Mouse (Mus musculus) MEL (cell line): ENCODE measurements around the gene Resp18. TPM values are rescaled to one million over a fixed set of nuclear protein-coding genes. Genes with fewer than 3 reads are reported as not detected.

Experiments
- DNase-seq: peaks from one replicate; pipeline ENCODE4 v3.0.0; 2011; ENCODE audit warnings: low read depth, low spot score
- H3K27ac ChIP-seq: 2 replicates; pipeline ENCODE4 v1.5.1; 2012; ENCODE audit warnings: low read depth, mild to moderate bottlenecking, control low read depth, low read length, moderate library complexity; ENCODE audit not compliant: control insufficient read depth
- H3K27me3 ChIP-seq, 2 experiments: fragments of 150-350 bp in 1 of 2; sonication (generic) in 1 of 2; 2 replicates each; pipeline ENCODE4 v1.6.1; 2012; ENCODE audit warnings: low read length in 2 of 2, mild to moderate bottlenecking in 2 of 2, improper control_type of control experiment in 1 of 2, moderate library complexity in 1 of 2; ENCODE audit not compliant: insufficient read depth in 2 of 2, control insufficient read depth in 1 of 2
- H3K36me3 ChIP-seq, 2 experiments: 2 replicates each; pipeline ENCODE4 v1.6.1; 2012 to 2014; ENCODE audit warnings: low read length in 2 of 2, improper control_type of control experiment in 1 of 2, inconsistent platforms in 1 of 2, mild to moderate bottlenecking in 1 of 2; ENCODE audit not compliant: insufficient read depth in 2 of 2, control insufficient read depth in 1 of 2
- H3K4me1 ChIP-seq, 2 experiments: fragments of 150-350 bp in 1 of 2; sonication (generic) in 1 of 2; 2 replicates each; pipeline ENCODE4 v1.6.1; 2012; ENCODE audit warnings: low read length in 2 of 2, improper control_type of control experiment in 1 of 2, mild to moderate bottlenecking in 1 of 2; ENCODE audit not compliant: insufficient read depth in 2 of 2, control insufficient read depth in 1 of 2
- H3K4me3 ChIP-seq, 2 experiments: fragments of 150-350 bp in 1 of 2; sonication (generic) in 1 of 2; 2 replicates each; pipeline ENCODE4 v1.5.1; 2012; ENCODE audit warnings: low read depth in 2 of 2, low read length in 2 of 2, mild to moderate bottlenecking in 2 of 2, moderate library complexity in 2 of 2, control low read depth in 1 of 2, improper control_type of control experiment in 1 of 2; ENCODE audit not compliant: control insufficient read depth in 1 of 2, insufficient read depth in 1 of 2
- H3K79me2 ChIP-seq: 2 replicates; pipeline ENCODE4 v1.6.1; 2012; ENCODE audit warnings: mild to moderate bottlenecking, low read length, moderate library complexity; ENCODE audit not compliant: control insufficient read depth, poor library complexity, insufficient read depth
- H3K9ac ChIP-seq: 2 replicates; pipeline ENCODE4 v1.6.1; 2012; ENCODE audit warnings: low read depth, mild to moderate bottlenecking, control low read depth, low read length, moderate library complexity; ENCODE audit not compliant: control insufficient read depth, poor library complexity, severe bottlenecking
- H3K9me3 ChIP-seq: fragments of 150-350 bp; sonication (generic); replicated peaks from 2 replicates; pipeline ENCODE4 v1.6.1; 2012; ENCODE audit warnings: mild to moderate bottlenecking, low read length, improper control_type of control experiment, moderate library complexity; ENCODE audit not compliant: insufficient read depth
- BHLHE40 ChIP-seq: IDR thresholded peaks from 2 replicates; pipeline ENCODE4 v1.6.1; 2012; ENCODE audit warnings: low read depth, mild to moderate bottlenecking, inconsistent platforms, low read length, improper control_type of control experiment, borderline replicate concordance
- CHD1 ChIP-seq: IDR thresholded peaks from 2 replicates; pipeline ENCODE4 v1.6.1; 2012; ENCODE audit warnings: low read depth, mild to moderate bottlenecking, inconsistent platforms, low read length, improper control_type of control experiment
- CHD2 ChIP-seq: IDR thresholded peaks from 2 replicates; pipeline ENCODE4 v1.6.1; 2011; ENCODE audit warnings: low read length, improper control_type of control experiment
- CTCF ChIP-seq, 3 experiments: IDR thresholded peaks in 2 of 3; conservative IDR thresholded peaks in 1 of 3; 2 replicates each; pipeline ENCODE4 v1.5.1; 2011 to 2012; ENCODE audit warnings: low read length in 3 of 3, low read depth in 2 of 3, mild to moderate bottlenecking in 2 of 3, improper control_type of control experiment in 1 of 3, inconsistent platforms in 1 of 3, mixed read lengths in 1 of 3, moderate library complexity in 1 of 3; ENCODE audit not compliant: control insufficient read depth in 1 of 3, insufficient read depth in 1 of 3, poor library complexity in 1 of 3, severe bottlenecking in 1 of 3
- ELF1 ChIP-seq: IDR thresholded peaks from 2 replicates; pipeline ENCODE4 v1.6.1; 2014; ENCODE audit warnings: low read depth, mild to moderate bottlenecking, inconsistent platforms, low read length, improper control_type of control experiment, moderate library complexity
- EP300 ChIP-seq, 2 experiments: IDR thresholded peaks; 2 replicates each; pipeline ENCODE4 v1.6.1; 2011; ENCODE audit warnings: improper control_type of control experiment in 2 of 2, low read length in 2 of 2, low read depth in 1 of 2, mild to moderate bottlenecking in 1 of 2
- ETS1 ChIP-seq: IDR thresholded peaks from 2 replicates; pipeline ENCODE4 v1.6.1; 2012; ENCODE audit warnings: low read depth, mild to moderate bottlenecking, inconsistent platforms, low read length, improper control_type of control experiment, moderate library complexity
- GATA1 ChIP-seq: IDR thresholded peaks from 2 replicates; pipeline ENCODE4 v1.6.1; 2011; ENCODE audit warnings: low read depth, low read length, improper control_type of control experiment
- HCFC1 ChIP-seq: IDR thresholded peaks from 2 replicates; pipeline ENCODE4 v1.6.1; 2012; ENCODE audit warnings: low read depth, mild to moderate bottlenecking, inconsistent platforms, low read length, improper control_type of control experiment, moderate library complexity
- JUND ChIP-seq: IDR thresholded peaks from 2 replicates; pipeline ENCODE4 v1.6.1; 2011; ENCODE audit warnings: low read depth, mild to moderate bottlenecking, improper control_type of control experiment, low read length
- KAT2A ChIP-seq: conservative IDR thresholded peaks from 2 replicates; pipeline ENCODE4 v1.6.1; 2012; ENCODE audit warnings: low read depth, low read length, improper control_type of control experiment, inconsistent platforms
- MAX ChIP-seq: IDR thresholded peaks from 2 replicates; pipeline ENCODE4 v1.6.1; 2011; ENCODE audit warnings: low read length, improper control_type of control experiment
- MAZ ChIP-seq: IDR thresholded peaks from 2 replicates; pipeline ENCODE4 v1.6.1; 2012; ENCODE audit warnings: low read depth, mild to moderate bottlenecking, inconsistent platforms, low read length, improper control_type of control experiment
- MEF2A ChIP-seq: IDR thresholded peaks from 2 replicates; pipeline ENCODE4 v1.6.1; 2014; ENCODE audit warnings: low read depth, mild to moderate bottlenecking, inconsistent platforms, low read length, improper control_type of control experiment; ENCODE audit not compliant: poor library complexity, insufficient replicate concordance, severe bottlenecking; ENCODE audit errors: extremely low read depth
- MYB ChIP-seq: IDR thresholded peaks from 2 replicates; pipeline ENCODE4 v1.6.1; 2011; ENCODE audit warnings: mild to moderate bottlenecking, low read depth, low read length, improper control_type of control experiment
- MYC ChIP-seq: IDR thresholded peaks from 2 replicates; pipeline ENCODE4 v1.6.1; 2011; ENCODE audit warnings: low read depth, mild to moderate bottlenecking, low read length, improper control_type of control experiment, moderate library complexity
- POLR2AphosphoS2 ChIP-seq: IDR thresholded peaks from 2 replicates; pipeline ENCODE4 v1.6.1; 2011; ENCODE audit warnings: low read length, improper control_type of control experiment
- POLR2AphosphoS5 ChIP-seq: IDR thresholded peaks from 2 replicates; pipeline ENCODE4 v1.6.1; 2012; ENCODE audit warnings: low read depth, borderline replicate concordance, mild to moderate bottlenecking, inconsistent platforms, low read length, moderate library complexity, mixed read lengths
- RCOR1 ChIP-seq: IDR thresholded peaks from 2 replicates; pipeline ENCODE4 v1.6.1; 2012; ENCODE audit warnings: low read depth, mild to moderate bottlenecking, inconsistent platforms, low read length, improper control_type of control experiment
- SIN3A ChIP-seq: IDR thresholded peaks from 2 replicates; pipeline ENCODE4 v1.6.1; 2012; ENCODE audit warnings: low read length, improper control_type of control experiment, inconsistent platforms
- SMC3 ChIP-seq: IDR thresholded peaks from 2 replicates; pipeline ENCODE4 v1.6.1; 2011; ENCODE audit warnings: low read depth, low read length, improper control_type of control experiment
- TAL1 ChIP-seq: IDR thresholded peaks from 2 replicates; pipeline ENCODE4 v1.6.1; 2012; ENCODE audit warnings: mild to moderate bottlenecking, inconsistent platforms, low read length, moderate library complexity, mixed read lengths
- TBP ChIP-seq: IDR thresholded peaks from 2 replicates; pipeline ENCODE4 v1.8.0; 2011; ENCODE audit warnings: low read depth, low read length, improper control_type of control experiment
- TCF12 ChIP-seq: IDR thresholded peaks from 2 replicates; pipeline ENCODE4 v1.6.1; 2014; ENCODE audit warnings: low read depth, mild to moderate bottlenecking, inconsistent platforms, low read length, improper control_type of control experiment, moderate library complexity
- USF1 ChIP-seq: IDR thresholded peaks from 2 replicates; pipeline ENCODE4 v1.6.1; 2014; ENCODE audit warnings: low read depth, mild to moderate bottlenecking, inconsistent platforms, low read length, improper control_type of control experiment, moderate library complexity
- USF2 ChIP-seq, 2 experiments: IDR thresholded peaks; 2 replicates each; pipeline ENCODE4 v1.6.1; 2011 to 2012; ENCODE audit warnings: improper control_type of control experiment in 2 of 2, low read length in 2 of 2, borderline replicate concordance in 1 of 2, inconsistent platforms in 1 of 2, low read depth in 1 of 2, mild to moderate bottlenecking in 1 of 2; ENCODE audit not compliant: insufficient read depth in 1 of 2
- ZC3H11A ChIP-seq: IDR thresholded peaks from 2 replicates; pipeline ENCODE4 v1.6.1; 2012; ENCODE audit warnings: low read depth, mild to moderate bottlenecking, inconsistent platforms, low read length, improper control_type of control experiment
- ZKSCAN1 ChIP-seq: IDR thresholded peaks from 2 replicates; pipeline ENCODE4 v1.6.1; 2012; ENCODE audit warnings: low read depth, mild to moderate bottlenecking, inconsistent platforms, low read length, improper control_type of control experiment, moderate library complexity
- ZMIZ1 ChIP-seq: IDR thresholded peaks from 2 replicates; pipeline ENCODE4 v1.6.1; 2012; ENCODE audit warnings: low read depth, mild to moderate bottlenecking, inconsistent platforms, low read length, improper control_type of control experiment, moderate library complexity
- ZNF384 ChIP-seq: IDR thresholded peaks from 2 replicates; pipeline ENCODE4 v1.6.1; 2012; ENCODE audit warnings: low read depth, mild to moderate bottlenecking, inconsistent platforms, low read length, improper control_type of control experiment
- polyA plus RNA-seq, 2 experiments: library from polyadenylated mRNA; stranded (reverse) in 1 of 2; unstranded in 1 of 2; fragments of >175 nt in 1 of 2; fragments of >200 nt in 1 of 2; gene quantifications; 2 replicates each; pipeline versions ENCODE4 v1.2.1 to v1.2.4; 2012; ENCODE audit warnings: low replicate concordance in 2 of 2, low read depth in 1 of 2; ENCODE audit not compliant: insufficient read length in 2 of 2, insufficient read depth in 1 of 2, missing spikeins in 1 of 2
- total RNA-seq: library from RNA; depleted of rRNA; stranded (reverse); fragments of 300-350 nt; gene quantifications from 2 replicates; pipeline ENCODE4 v1.2.3, GENCODE M21; 2012

Gene Resp18
- total and polyA plus RNA-seq, 3 experiments = not detected

DNA sequence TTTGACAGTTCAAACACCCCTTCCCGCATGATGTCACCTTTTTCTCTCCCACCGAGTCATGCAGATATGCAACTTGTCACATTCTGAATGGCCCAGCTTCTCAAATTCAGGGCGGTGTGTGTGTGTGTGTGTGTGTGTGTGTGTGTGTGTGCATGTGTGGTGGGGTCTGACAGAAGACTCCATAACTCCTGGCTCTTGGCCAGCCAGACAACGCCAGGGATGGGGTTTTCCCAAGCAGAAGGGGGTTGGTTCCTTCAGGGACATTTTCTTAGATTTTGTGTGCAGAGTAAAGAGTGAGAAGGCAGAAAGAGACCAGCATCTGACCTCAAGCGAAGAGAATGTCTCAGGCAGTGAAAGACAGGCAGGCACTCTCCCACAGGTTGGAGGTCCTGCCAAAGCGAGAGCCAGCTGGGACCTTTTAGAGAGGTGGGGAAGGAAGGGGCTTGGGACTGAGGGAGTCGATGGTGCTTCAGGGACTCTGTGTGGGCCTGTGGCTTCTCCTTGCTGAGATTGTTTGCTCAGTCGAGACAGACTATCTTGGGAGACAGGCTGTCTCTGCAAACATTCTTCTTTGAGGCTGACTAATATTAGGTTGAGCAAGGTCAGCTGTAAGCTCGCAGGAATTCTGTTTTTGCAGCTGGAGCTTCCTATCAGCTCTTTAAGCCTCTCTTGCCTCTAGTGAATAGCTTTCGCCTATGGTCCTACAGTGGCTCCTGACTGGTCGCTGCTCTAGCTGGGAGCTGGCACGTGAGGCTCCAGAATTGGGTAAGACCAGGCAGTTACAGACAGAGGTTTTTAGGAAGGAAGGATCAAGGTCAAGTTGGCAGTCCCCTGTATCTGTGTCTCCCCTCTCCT, 14.5 kb upstream of the Resp18 start:
- DNase-seq = no peak
- no peak overlapping the region for H3K4me3 ChIP-seq
- peaks cover 2 to 4% of the 10 kb centered on the region in 2 experiments; a peak in 3 of 4 replicates for H3K27me3 ChIP-seq
- no peak overlapping the region for H3K27ac ChIP-seq
- H3K9ac ChIP-seq = no peak overlapping the region
- no peaks in the 10 kb centered on the region for H3K9me3 ChIP-seq
- H3K4me1 ChIP-seq = no peaks in the 10 kb centered on the region
- H3K79me2 ChIP-seq = no peaks in the 10 kb centered on the region
- no peaks in the 10 kb centered on the region for H3K36me3 ChIP-seq
- TF ChIP-seq POLR2AphosphoS2 = no peak
- TF ChIP-seq SIN3A = no peak
- no peak for TF ChIP-seq CTCF (IDR thresholded peaks at IDR 0.05 in 2 of 3, conservative IDR thresholded peaks at IDR 0.05 in 1 of 3; ENCODE audit: control insufficient read depth in 1 of 3, insufficient read depth in 1 of 3, low read depth in 2 of 3, low read length in 3 of 3, poor library complexity in 1 of 3, severe bottlenecking in 1 of 3)
- no peak for TF ChIP-seq ETS1
- no peak for TF ChIP-seq MEF2A
- TF ChIP-seq JUND = no peak
- TF ChIP-seq TAL1 = no peak
- TF ChIP-seq TBP = no peak
- TF ChIP-seq KAT2A = no peak
- TF ChIP-seq ZNF384 = no peak
- TF ChIP-seq ZKSCAN1 = no peak
- TF ChIP-seq USF1 = no peak
- TF ChIP-seq HCFC1 = no peak
- no peak for TF ChIP-seq EP300 (IDR thresholded peaks at IDR 0.05; ENCODE audit: low read depth in 1 of 2, low read length in 2 of 2)
- TF ChIP-seq ZMIZ1 = no peak
- no peak for TF ChIP-seq POLR2AphosphoS5
- no peak for TF ChIP-seq MAX
- no peak for TF ChIP-seq CHD2
- no peak for TF ChIP-seq USF2 (IDR thresholded peaks at IDR 0.05; ENCODE audit: borderline replicate concordance in 1 of 2, insufficient read depth in 1 of 2, low read depth in 1 of 2, low read length in 2 of 2)

GRCm38 (mm10) chr1:75291321-75291720, 13.1 kb upstream of the Resp18 start:
- no peak for DNase-seq
- Histone ChIP-seq H3K9ac (no peak overlapping the region), H3K4me3 (no peak overlapping the region), H3K27ac (no peak overlapping the region), H3K4me1 (no peaks in the 10 kb centered on the region), H3K27me3 (peaks cover 2 to 7% of the 10 kb centered on the region in 2 experiments; a peak in 3 of 4 replicates), H3K79me2 (no peaks in the 10 kb centered on the region), H3K36me3 (no peaks in the 10 kb centered on the region), H3K9me3 (no peaks in the 10 kb centered on the region)
- TF ChIP-seq CHD1 = no peak
- no peak for TF ChIP-seq USF1
- no peak for TF ChIP-seq POLR2AphosphoS5
- no peak for TF ChIP-seq EP300 (IDR thresholded peaks at IDR 0.05; ENCODE audit: low read depth in 1 of 2, low read length in 2 of 2)
- TF ChIP-seq MYC = no peak
- no peak for TF ChIP-seq KAT2A
- no peak for TF ChIP-seq GATA1
- no peak for TF ChIP-seq ETS1
- no peak for TF ChIP-seq HCFC1
- no peak for TF ChIP-seq MYB
- TF ChIP-seq RCOR1 = no peak
- no peak for TF ChIP-seq TCF12
- TF ChIP-seq ZC3H11A = no peak
- TF ChIP-seq JUND = no peak
- no peak for TF ChIP-seq SMC3
- no peak for TF ChIP-seq ELF1
- no peak for TF ChIP-seq ZKSCAN1
- no peak for TF ChIP-seq MAZ
- TF ChIP-seq BHLHE40 = no peak
